Mouse (Mus musculus) small intestine, adult 2 months (tissue): ENCODE measurements at regions not wholly inside any gene's neighbourhood (a gene's known extent, or its start where the extent isn't known, plus 50 kb on each side); places are given as distances from the start of the nearest gene placed in this dataset.

Source experiments
- CTCF ChIP-seq: fragments of 200-500 bp; IDR thresholded peaks from 2 replicates; pipeline ENCODE4 v1.5.1; 2012; ENCODE audit warnings: low read depth, mild to moderate bottlenecking, control low read depth, inconsistent platforms, low read length, moderate library complexity, mixed read lengths; ENCODE audit not compliant: insufficient replicate concordance, insufficient read length; ENCODE audit errors: extremely low read depth
- POLR2A ChIP-seq: fragments of 200-500 bp; IDR thresholded peaks from 2 replicates; pipeline ENCODE4 v1.6.1; 2012; ENCODE audit warnings: low read depth, mild to moderate bottlenecking, control low read depth, inconsistent platforms, low read length, moderate library complexity

GRCm38 (mm10) chr10:9498550-9498949, 176.5 kb downstream of the Samd5 start:
- TF ChIP-seq CTCF (no peak), POLR2A (no peak)
